Mouse (Mus musculus) CD8-positive naive resting alpha-beta T cell, adult 2 months (primary cell): ENCODE measurements around the gene Lmo3.

Experiments used
- DNase-seq, 2 experiments: peaks; one replicate each; pipeline ENCODE4 v3.0.0; 2022; ENCODE audit warnings: low read depth in 2 of 2, low spot score in 2 of 2

Lmo3 gene

DNA sequence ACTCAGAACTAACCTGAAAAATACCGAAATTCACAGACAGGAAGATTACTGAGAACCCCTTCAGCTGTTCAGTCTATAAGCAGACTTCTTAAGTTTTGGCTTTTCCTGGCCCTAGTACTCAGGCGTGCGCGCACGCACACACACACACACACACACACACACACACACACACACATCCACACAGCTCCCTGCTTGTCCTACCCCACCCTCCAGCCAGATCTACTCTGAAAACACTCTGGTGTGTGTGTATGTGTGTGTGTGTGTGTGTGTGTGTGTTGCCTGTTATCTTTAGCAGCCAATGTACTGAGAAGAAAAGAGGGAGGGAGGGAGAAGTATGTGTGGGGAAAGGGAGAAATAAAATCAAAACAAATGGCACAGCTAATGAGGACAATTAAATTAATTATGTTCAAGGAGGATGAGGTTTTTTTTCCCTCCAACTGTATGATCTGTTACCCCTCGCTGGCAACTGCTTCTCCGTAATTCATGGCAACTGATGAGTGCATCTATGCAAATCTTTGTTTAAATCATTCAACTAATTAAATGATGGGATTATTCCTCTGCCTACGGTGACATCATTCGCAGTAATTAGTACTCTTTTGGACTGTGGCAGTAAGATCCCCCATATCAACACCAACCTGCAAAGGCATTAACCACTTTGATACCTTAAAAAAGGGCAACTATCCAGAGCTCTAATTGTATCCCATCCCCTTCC is 157.1 kb downstream of the Lmo3 start:
- no peak for DNase-seq

- DNase-seq, result no peak
Measured at GRCm38 (mm10) chr6:138422671-138423321, 159.0 kb downstream of the Lmo3 start.

DNA sequence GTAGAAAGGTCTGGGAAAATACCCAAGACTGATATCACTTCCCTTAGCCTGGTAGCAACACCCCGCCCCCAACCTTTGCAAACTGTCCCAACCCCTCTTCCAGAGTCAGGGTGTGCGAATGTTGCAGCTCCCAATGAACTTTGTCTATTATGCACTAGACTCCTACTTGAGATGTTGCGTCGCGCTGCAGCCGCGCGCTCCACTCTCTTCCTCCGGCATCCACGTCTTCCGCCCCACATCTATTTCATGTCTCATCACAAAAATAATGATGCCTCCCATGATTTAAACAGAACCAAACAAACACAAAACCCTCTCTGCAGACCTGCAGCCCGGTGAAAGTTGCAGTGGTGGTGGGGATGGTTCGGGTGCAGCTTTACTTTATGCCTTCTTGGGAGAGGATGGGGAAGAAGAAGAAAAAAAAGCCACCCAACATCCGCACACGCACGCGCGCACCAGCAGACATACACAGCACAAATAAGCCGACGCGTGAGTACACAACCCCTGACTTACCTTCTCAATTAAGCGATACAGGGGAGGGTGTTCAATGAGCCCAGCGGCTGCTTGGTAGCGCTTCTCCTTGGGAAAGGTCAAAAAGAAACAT is 159.7 kb downstream of the Lmo3 start:
- DNase-seq, result no peak

DNA sequence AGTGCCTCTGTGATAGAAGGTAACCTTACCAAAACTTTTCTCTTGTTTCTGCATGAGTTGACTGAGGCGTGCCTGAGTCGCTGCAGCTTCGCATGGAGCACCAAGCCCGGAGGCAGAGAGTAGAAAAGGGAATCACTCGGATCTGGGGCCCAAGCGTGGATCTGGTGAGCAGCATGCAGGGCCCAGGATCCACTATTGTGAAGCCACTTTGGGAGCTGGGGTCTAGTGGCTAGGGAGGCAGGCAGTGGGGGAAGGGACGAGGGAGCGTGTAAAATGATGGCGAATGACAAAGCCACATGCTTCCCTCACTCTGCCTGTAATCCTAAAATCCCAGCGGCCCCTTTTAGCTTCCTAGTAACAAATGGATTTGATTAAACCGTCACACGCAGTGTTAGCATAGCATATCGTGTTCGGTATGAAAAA is 160.6 kb downstream of the Lmo3 start:
- no peak for DNase-seq

- no peak for DNase-seq
Measured at GRCm38 (mm10) chr6:138420536-138420891, 161.3 kb downstream of the Lmo3 start.

- DNase-seq, result no peak
Measured at GRCm38 (mm10) chr6:138419871-138420535, 161.8 kb downstream of the Lmo3 start.

DNA sequence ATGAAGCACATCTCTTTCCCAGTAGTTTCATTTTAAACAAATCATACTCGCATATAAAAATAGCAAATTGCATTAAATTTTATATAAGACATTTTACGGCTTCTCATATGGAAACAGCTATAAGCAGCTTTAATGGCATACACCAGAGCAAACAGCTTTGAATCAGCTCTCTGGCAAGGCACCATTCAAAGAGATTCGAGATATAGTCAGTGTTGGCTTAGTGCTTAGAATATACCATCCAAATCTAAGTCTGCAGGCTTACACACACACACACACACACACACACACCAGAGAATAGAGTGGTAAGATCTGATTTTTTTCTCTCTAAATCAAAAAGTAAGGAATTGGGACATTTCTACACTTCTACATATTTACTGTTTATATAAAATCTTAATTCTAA is 169.7 kb downstream of the Lmo3 start:
- no peak for DNase-seq

DNA sequence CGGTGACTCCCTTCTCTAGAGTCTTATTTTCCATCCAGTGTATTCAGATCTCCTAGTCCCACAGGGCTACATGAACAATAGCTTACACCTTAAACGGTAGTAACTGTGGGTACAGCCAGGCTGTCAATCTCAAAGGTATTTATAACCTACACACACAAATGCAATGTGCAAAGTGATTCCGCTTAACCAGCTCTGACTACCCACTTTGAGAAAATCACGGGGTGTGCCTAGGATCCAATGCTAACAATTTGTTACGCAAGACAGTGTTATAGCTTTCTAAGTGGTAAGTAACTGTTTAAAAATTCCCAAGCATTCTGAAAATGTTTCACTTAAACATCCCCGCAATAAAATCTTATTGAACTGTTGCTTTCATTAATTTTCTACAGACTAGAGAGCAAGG is 179.7 kb downstream of the Lmo3 start:
- DNase-seq, result no peak

DNA sequence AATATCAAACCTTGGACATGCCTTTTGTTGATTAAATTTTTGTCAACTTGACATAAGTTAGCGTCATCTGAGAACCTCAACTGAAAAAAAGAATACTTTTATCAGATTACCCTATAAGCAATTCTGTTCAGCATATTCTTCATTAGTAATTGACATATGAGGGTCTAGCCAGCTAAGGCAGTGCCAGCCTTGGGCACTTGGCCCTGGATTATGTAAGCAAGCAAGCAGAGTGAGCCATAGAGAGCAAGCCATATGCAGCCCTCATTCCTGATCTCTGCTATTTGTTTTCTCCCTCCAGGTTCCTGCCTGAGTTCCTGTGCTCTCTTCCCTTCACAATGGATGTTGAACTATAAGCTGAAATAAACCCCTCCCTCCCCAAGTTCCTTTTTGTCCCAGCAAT is 182.9 kb downstream of the Lmo3 start:
- no peak for DNase-seq

DNA sequence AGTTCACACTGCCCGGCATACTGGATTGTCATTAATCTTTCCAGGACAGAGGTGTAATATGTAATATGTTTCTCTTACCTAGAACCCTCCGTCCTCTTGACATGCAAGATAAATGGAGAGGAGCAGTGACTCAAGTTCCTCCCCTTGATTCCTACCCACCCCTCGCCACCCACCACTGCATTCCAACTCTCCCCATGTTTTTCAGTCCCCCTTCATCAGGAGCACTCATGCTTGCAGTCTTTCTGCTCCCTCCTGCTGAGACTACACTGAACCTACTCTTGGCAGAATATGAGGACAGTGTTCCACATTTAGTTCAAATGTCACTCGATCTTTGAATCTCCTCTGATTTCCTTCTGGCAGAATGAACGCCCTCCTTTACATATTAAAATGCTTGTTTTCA is 190.7 kb downstream of the Lmo3 start:
- no peak for DNase-seq

DNA sequence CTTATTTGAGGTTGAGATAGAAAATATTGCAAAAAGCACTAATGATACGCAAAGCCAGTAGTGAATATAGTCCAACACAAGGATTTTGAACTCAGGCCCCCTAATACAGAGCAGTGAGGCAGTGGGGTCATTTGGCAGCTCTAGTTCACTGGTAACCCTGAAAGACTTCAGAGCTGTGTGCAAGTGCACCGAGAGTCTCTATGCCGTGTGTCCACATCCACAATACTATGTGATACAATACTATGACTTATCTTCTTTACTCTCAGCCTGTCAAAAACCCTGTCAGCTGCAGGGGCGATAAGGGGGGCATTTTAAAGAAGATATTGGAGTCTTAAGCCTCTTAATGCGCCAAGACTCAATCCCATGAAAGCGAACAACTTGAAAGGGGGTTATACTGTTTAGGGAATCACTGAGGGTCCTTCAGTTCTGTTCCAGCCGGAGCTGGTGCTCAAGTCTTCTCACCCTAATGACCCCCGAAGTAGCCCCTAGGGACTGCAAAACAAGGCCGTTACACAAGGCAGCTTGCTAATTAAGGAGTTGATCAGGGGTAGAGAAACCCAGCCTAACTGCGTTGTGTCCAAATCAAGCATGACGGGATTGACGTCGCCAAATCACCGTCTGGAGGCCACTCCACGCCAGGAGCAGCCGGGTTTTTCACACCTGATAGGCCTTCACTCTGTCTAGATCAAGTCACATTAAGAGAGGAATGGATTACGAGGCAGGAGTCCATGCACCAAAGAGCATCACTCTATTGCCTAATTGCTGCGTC is 193.4 kb downstream of the Lmo3 start:
- DNase-seq, result no peak

DNA sequence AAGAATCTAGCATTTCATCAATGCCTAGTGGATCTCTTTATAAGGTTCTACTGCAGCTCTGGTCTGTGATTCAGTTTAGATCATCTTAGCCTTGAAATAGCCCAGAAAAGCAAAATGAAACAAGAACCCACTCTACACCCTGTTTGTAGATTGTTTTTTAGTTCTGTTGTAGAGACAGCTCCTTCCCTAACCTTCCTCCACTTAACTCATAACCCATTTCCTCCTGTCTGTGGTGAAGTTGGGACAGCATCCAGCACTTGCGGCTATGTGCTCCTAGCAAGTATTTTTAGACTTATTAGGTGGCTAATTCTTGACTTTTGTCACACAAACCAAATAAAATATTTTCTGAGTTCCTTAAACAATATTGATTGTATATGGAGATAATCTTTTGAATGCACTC is 198.6 kb downstream of the Lmo3 start:
- no peak for DNase-seq

GRCm38 (mm10) chr6:138371176-138371575 is 210.6 kb downstream of the Lmo3 start:
- DNase-seq, result no peak

DNA sequence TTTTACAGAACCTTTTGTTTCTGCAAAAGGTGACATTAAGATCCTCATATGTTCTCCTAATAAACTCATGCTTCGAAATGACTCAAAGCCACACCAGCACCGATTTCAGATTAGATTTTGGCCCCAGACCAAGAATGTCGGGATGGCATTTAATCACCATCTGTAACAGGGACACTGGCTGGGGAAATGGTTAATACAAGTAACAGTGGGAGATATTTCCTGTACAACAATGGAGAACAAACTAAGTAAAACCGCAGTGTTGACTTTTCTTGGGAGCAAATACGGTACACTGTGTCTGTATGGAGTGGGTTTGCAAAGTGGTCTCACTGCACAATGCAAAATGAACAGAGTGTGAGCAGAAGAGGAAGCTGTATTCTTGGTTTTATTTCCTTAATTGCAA is 217.7 kb downstream of the Lmo3 start:
- no peak for DNase-seq

- no peak for DNase-seq
Measured at GRCm38 (mm10) chr6:138350587-138351345, 231.0 kb downstream of the Lmo3 start.

- DNase-seq, result no peak
Measured at GRCm38 (mm10) chr6:138346558-138346957, 235.2 kb downstream of the Lmo3 start.

DNA sequence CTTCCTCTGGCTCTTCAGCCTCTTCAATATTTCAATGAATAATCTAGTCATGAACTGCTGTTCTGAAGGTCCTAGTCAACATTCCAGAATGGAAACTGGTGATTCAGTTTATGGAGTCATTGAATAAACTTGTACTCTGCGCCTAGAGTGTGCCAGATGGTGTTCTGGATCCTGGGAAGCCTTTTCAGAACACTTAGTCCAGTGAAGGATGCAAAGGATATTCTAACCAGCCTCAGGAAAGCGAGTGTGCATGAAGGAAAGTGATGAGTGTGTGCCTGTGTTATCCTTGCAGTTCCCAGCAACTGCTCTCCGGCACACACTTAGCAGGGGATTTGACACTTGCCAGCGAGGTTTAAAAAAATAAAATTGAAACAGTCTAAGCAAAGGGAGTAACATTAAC is 245.9 kb downstream of the Lmo3 start:
- DNase-seq, result no peak

GRCm38 (mm10) chr6:138333991-138334390 is 247.8 kb downstream of the Lmo3 start:
- no peak for DNase-seq

DNA sequence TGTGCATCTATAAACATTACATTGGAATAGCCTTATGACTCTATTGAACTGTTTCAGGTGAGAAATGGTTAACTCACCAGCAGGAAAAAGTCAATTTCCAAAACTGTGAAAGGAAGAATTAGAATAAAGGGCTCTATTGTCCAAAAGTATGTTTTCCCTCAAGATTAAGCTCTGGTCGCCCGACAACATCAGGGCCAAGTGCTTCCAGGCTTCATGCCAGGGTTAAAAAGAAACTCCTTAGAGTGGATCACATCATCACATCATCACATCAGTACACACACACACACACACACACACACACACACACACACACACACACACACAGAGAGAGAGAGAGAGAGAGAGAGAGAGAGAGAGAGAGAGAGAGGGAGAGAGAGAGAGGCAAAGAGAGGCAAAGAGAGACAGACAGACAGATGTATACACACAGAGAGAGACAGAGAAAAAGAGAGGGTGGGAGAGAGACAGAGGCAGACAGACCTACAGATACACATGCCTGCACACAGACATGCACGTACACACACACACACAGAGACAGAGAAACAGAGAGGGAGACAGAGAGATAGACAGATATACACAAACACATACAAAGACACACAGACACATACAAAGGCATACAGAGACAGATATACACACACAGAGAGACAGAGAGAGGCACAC is 255.9 kb downstream of the Lmo3 start:
- no peak for DNase-seq

GRCm38 (mm10) chr6:138325145-138325544 is 256.6 kb downstream of the Lmo3 start:
- DNase-seq, result no peak
